Mouse (Mus musculus) ovary, postnatal 36 days (tissue): Measurements from ENCODE around the gene St7.

ENCODE experiments used
- DNase-seq: peaks from one replicate; pipeline ENCODE4 v3.0.0; 2022; ENCODE audit warnings: low spot score, mixed read lengths

Gene St7

GRCm38 (mm10) chr6:17769972-17770644 is 77.4 kb downstream of the St7 start:
- DNase-seq: no peak

GRCm38 (mm10) chr6:17770645-17771345 is 78.1 kb downstream of the St7 start:
- DNase-seq: no peak

DNA sequence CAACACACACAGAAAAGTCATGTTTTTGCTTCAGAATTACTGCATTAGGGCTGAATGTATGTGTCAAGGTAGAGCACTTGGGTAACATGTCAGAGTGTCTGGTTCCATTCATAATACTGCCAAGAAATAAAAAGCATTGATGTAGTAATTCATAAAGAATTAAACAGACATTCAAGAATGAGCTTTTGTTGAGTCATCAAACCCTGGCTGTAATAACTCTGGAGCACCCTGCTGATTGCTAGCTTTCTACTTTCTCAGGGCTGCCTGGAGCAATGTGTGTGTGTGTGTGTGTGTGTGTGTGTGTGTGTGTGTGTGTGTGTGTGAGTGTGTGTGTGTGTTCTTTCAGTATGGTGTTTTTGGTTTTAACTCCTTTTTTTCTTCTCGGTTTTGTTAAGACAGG is 78.7 kb downstream of the St7 start:
- no peak for DNase-seq

GRCm38 (mm10) chr6:17772514-17772913 is 79.8 kb downstream of the St7 start:
- DNase-seq: no peak

GRCm38 (mm10) chr6:17776041-17776440 is 83.3 kb downstream of the St7 start:
- DNase-seq: no peak

DNA sequence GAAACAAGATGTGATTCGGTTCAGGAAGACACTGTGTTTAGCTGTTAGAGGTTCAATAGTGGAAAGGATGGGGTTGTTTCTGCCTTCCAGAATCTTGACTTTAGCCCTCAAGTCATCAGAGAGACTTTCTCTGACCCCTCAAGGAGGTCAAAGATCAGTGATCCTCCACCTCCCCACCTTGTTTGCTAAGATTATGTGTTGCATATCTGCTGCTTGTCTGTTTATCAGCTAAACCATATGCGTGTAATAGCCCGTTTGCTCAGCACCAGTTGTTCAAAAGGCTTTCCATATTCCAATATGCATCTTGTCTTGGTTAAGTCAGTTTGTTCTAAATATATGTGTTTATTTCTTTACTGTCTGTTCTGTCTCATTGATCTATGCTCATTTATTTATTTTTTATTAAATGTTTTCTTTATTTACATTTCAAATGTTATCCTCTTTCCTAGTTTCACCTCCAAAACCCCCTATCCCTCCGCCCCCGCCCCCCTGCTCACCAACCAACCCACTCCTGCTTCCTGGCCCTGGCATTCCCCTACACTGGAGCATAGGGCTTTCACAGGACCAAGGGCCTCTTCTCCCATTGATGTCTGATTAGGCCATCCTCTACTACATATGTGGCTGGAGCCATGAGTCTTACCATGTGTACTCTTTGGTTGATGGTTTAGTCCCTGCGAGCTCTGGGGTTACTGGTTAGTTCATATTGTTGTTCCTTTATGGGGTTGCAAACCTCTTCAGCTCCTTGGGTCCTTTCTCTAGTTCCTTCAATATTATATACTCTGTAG is 84.5 kb downstream of the St7 start:
- DNase-seq: no peak

DNA sequence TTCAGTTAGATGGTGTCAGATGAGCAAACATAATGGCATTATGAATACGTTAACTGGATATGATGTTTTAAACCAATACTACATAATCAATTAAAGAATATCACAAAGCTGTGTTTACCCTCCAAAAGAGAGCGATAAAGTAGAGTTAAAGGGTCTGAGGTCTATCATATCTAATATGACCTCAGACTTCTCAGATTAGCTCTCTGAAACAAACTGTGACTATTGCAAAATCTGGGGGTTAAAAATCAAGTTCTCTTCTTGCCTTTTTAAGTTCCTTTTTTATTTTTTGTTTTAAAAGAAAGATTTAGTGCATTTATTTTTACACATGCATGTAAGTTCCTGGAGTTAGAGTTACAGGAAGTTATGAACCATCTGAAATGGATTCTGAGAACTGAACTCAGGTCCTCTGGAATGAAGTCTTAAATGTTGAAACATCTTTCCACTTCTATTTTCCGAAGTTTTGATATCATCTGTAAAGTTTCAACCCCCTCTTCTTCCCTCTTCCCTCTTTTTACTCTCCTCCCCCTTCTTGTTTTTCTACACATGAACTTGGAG is 86.0 kb downstream of the St7 start:
- DNase-seq: no peak

DNA sequence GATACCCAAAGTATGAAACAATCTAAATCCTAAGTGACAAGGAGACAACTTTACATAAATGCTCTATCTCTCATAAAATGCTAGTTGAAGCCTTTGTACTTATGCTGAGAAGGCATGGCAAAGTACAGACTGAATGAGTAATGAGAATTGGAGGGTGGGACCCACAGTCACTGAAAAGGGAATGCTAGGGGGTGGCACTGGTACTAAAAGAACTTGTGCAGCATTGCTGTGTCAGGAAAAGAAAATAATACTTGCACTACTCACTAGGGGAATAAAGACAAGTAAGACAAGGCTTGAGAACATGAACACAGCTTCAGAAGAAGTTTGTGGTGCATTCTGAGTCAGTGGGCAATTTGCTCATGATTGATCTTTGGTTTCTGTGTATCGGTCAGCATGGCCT is 90.8 kb downstream of the St7 start:
- no peak for DNase-seq

DNA sequence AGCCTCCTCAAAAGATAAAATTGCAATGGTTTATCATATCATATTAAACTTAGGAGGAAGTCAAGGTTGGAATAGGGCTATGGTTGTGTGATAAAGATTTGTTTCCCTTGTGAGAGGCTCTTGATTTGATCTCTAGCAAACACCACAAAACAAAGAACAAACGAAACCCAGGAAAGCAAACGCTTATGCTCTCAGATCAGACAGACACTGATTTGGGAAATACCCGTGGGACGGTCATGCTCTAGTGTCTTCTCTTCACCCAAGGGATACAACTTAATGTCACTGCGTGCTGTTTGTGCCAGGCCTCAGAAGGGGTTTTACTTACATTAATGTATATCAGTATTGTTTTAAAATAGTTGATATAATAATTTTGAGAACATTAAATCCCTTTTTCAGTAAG is 91.8 kb downstream of the St7 start:
- DNase-seq: no peak

DNA sequence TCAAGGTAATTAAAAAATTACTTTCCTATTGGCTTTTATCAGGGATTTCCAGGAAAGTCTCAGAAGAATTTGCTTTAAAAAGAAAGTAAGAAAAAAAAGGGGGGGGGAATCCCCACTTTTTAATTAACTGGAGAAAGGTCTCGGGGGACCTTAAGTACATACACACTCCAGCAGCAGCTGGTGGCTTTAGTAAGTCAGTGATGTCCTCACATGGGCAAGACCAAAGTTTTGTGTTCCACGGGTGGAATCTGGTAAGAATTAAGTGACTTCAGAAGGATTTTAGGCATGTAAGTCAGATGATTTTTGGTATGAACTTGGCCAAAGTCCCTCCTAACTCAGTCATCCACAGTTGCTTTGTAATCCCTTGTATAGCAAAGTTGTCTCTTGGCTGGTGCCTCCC is 92.5 kb downstream of the St7 start:
- DNase-seq: no peak

DNA sequence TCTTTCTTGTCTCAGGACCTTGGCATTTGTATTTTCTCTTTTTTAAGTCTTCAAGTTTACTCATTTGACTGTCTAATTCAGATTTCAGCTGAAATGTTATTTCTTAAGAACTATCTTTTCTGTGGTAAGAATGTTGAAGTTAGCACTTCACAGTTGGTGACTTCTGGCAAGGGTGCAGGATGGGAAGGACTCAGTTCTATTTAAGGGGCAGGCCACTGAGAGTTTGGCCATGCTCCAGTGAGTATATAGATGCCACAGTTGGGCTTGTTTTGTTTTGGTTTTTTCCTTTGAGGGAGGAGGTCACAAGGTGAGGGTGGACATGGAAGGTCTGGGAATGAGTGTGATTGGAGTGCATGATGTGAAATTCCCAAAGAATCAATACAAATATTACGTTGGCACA is 95.1 kb downstream of the St7 start:
- DNase-seq: no peak

DNA sequence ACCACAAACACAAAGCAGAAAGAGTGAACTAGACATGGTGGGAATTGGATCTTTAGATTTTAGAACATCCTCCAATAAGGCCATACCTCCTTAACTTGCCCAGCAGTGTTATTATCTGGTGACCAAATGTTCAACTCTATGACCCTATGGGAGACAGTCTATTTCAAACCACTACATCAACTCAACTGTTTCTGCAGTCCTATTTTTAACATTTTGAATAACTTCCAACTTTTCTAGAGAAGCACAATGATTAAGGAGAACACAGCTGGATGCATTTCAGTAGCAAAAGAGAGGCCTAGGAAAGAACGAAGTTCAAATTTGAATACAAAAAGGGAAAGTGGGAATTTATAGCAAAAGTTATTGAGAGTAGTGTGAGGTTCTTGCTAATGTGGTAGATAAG is 97.5 kb downstream of the St7 start:
- no peak for DNase-seq

DNA sequence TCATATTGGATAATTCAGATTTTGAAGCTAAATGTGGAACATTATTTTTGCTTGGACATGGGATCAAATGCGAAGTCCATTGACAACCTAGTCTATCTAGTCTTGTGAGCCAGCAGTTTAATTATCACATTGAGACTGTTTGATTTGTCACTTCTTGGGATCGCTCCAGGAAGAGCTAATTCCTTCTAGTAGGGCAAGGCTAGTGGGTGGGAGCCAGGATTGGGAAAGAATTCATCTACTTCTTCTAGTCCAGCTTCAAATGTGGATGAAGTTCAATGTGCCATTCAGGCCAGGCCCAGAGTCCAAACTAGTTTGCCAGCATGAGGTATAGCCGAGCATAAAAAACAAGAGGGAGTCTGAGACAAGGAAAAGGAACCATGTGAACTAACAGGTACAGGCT is 100.7 kb downstream of the St7 start:
- DNase-seq: no peak

- DNase-seq: no peak
Observed at GRCm38 (mm10) chr6:17797271-17797713, 104.6 kb downstream of the St7 start.

DNA sequence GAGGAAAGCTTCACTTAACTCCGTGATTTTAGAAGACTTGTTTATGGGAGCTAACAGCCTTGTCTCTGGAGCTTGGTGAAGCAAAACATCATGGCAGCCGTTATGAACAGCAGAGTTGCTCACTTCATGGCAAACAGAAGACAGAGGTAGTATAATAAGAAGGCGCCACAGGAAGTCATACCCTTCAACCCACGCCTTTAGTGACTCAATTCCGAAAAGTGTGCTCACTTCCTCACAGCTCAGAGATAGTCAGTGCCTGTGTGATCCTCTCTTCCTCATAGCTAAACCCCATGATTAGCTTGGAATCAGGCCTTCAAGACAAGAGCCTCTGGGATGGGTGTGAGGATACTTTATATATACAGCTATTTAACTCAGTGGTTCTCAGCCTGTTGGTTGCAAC is 108.0 kb downstream of the St7 start:
- no peak for DNase-seq

DNA sequence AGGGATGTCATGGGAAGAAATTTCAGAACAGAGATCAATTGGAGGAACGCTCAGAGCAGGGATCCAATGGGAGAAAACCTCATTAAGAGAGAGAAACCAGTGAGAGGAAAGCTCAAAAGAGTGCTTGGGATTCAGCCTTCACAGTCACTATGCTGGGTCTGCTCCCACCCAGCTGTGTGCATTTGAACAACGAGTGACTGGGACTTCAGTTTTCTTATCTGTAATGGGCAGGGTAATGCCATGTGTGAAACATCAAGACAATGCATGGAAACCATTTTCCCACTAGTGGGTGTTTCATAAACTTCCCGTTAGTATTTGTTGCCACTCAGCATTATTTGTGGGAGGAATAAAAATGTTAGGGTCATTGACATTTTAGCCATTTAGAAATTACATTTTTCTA is 111.7 kb downstream of the St7 start:
- DNase-seq: no peak

DNA sequence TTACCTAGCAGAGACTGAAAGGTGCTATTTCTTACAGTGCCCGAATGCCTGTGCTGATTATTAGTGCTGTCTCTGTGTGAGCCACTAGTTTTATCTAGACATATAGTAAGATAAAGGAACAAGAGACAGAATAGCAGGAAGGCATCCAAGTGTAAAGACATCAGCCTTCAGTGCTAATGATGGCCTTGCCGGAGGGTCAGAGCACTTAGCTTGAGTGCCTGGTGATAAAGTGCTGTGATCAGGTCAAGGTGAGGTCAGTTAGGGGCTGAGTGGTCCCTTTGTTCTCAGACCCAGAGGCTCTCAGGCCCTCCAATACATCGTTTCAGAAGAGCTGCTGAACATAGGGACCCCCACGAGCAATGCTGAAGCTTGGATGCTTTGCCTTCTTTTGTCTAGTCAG is 113.8 kb downstream of the St7 start:
- DNase-seq: no peak

GRCm38 (mm10) chr6:17811063-17811462 is 118.3 kb downstream of the St7 start:
- DNase-seq: no peak

GRCm38 (mm10) chr6:17811531-17811930 is 118.8 kb downstream of the St7 start:
- no peak for DNase-seq

DNA sequence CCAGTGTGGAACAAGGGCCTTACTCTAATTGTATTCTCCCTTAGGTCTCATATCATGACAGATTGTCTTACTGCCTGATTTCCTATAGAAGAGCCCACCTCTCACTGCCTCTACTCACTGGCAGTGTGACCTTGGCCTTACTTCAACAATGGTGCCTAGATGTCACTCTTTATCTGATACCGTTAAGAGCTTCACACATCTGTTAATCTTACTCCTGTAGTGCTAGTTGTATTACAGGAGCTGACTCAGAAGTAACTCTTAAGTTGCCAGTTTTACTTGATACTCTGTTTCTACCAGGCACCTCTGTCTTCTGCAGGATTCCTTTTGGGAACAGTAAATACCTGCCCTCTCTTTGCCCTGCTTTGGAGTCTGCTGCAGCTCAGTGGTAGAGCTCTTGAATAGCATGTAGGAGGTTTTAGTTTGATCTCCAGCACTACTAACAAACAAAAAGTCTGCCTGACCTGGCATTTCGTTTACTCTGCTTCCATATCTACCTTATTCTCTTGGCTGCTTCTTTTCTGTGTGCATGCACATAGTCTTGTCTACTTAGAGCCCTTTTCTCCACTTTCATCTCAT is 121.4 kb downstream of the St7 start:
- no peak for DNase-seq

DNA sequence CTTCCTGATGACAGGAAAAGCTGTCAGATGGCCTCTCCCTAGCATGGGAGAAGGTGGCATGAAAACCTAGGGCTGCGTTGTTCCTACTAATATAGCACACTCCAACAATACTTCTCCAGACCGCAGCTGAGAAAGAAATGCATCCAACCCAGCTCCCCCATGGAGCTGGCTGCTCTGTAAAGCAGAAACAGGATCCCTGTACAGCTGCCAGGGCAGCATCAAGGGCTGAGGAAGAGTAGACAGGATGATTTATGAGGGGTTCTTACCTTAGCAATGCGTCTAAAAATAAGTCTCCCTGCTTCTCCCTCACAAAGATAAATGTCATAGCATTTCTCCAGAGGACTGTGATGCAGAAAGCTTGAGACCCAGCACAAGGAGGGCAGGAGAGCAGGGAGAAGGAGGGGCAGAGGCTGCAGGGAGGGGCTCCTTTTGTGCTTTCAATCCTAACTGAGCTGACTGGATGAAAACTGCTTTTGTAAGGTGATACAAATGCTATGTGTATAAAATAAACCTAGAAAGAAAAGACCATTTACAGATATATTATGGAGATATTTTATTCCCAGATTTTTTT is 124.2 kb downstream of the St7 start:
- DNase-seq: no peak

DNA sequence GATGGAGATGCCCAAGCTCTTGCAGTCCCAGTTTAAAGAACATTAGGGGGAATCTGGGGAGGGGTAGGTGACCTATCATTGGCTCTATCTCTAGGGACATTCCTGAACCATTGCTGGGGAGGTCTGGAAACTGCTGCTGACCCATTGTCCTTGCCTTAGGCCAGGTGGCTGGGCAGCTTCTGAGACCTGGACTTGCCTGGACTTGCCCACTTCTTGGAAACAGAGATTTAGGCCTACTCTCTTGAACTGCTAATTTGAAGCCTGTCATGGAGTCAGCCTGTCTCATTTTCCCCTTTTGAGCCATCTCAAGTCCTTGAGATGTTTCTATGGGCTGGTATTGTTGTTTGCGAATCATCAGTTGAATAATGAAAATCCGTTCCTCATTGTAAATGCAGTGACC is 130.9 kb downstream of the St7 start:
- DNase-seq: no peak
